Mouse (Mus musculus) erythroblast, embryonic 14.5 days (primary cell): ENCODE results near the gene Chst5.

Experiments used
- GATA1 ChIP-seq: IDR thresholded peaks from 2 replicates; pipeline ENCODE4 v1.6.1; 2012; ENCODE audit warnings: low read length, inconsistent platforms, mixed read lengths
- TAL1 ChIP-seq: IDR thresholded peaks from 3 replicates; pipeline ENCODE4 v1.6.1; 2012; ENCODE audit warnings: low read length, inconsistent platforms, mixed read lengths

GRCm38 (mm10) chr8:111932580-111933336 lies 22.5 kb upstream of the Chst5 start:
- TF ChIP-seq TAL1 (no peak), GATA1 (no peak)
